Mouse (Mus musculus) lung, embryonic 15.5 days (tissue): ENCODE data around the gene Rftn1. TPM values are rescaled to one million over a fixed set of nuclear protein-coding genes. Genes with fewer than 3 reads are reported as not detected.
A peak's percentile ranks its signal among the peaks of the same experiment; 100 is the strongest.
"Not testable (repeated sequence)": the region's sequence is repeated elsewhere in the genome, so short reads cannot be mapped to it uniquely, and the experiment has no call there.

Experiments
- ATAC-seq: fragments of 200-750 bp; cut with Nextera tagmentation; 2 replicates; pipeline ENCODE4 v1.8.0; 2017; ENCODE audit warnings: moderate number of reproducible peaks, borderline replicate concordance; ENCODE audit not compliant: low FRiP score, low TSS enrichment; ENCODE audit errors: extremely low read depth
- H3K27ac ChIP-seq: fragments of 300-500 bp; sonication (generic); 2 replicates; pipeline ENCODE4 v1.5.1; 2015; ENCODE audit warnings: moderate library complexity, mild to moderate bottlenecking, inconsistent platforms
- H3K27me3 ChIP-seq: fragments of 300-500 bp; sonication (generic); 2 replicates; pipeline ENCODE4 v1.6.1; 2015; ENCODE audit warnings: inconsistent platforms
- H3K36me3 ChIP-seq: fragments of 300-500 bp; sonication (generic); 2 replicates; pipeline ENCODE4 v1.6.1; 2015; ENCODE audit warnings: inconsistent platforms
- H3K4me1 ChIP-seq: fragments of 300-500 bp; sonication (generic); 2 replicates; pipeline ENCODE4 v1.6.1; 2015; ENCODE audit warnings: inconsistent platforms
- H3K4me2 ChIP-seq: fragments of 300-500 bp; sonication (generic); 2 replicates; pipeline ENCODE4 v1.6.1; 2015; ENCODE audit warnings: inconsistent platforms, mild to moderate bottlenecking, moderate library complexity
- H3K4me3 ChIP-seq: fragments of 300-500 bp; sonication (generic); 2 replicates; pipeline ENCODE4 v1.5.1; 2015; ENCODE audit warnings: mild to moderate bottlenecking, inconsistent platforms
- H3K9ac ChIP-seq: fragments of 300-500 bp; sonication (generic); 2 replicates; pipeline ENCODE4 v1.6.1; 2015; ENCODE audit warnings: inconsistent platforms
- H3K9me3 ChIP-seq: fragments of 300-500 bp; sonication (generic); 2 replicates; pipeline ENCODE4 v1.6.1; 2016; ENCODE audit warnings: inconsistent platforms
- WGBS: fragments of 180-500 bp; shearing (Covaris S2); methylation state at CpG from one replicate; pipeline ENCODE4 v1.1.7; 2015; 5-methylcytosine and 5-hydroxymethylcytosine counted together
- polyA plus RNA-seq: library from polyadenylated mRNA; unstranded; fragments of >200 nt; fragmentation: Nextera tagmentation; extraction: Ambion mirVana; gene quantifications from 2 replicates; pipeline ENCODE4 v1.2.1, GENCODE M21; 2015

The Rftn1 gene
- polyA plus RNA-seq, 1 experiment from 2014 or later = 18.4 TPM

GRCm38 (mm10) chr17:50117461-50117860 lies 73.0 kb downstream of the Rftn1 start:
- WGBS = 87% methylated on average over 7 of the region's 7 CpGs
- no peak for ATAC-seq

DNA sequence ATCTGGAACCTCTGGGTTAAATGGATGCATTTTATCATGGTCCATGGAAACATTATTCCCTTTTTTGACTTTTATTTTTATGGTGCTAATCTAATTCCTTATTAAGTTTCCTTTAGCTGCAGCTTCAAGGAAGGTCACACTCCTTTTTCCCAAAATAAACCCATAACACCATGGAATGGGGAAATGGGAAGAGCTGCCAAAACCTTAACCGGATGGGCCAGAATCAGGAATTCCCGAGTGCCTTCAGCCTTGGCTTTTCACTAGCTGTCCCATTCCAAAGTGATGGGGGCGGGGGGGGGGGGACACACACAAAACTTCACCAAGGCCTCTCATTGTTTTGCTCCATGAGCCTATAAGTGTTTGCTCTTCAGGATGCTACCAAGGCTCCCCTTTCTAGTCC lies 73.5 kb downstream of the Rftn1 start:
- no peak for ATAC-seq
- no peak overlapping the region for H3K9ac ChIP-seq
- H3K4me1 ChIP-seq = no peaks in the 10 kb centered on the region
- H3K27me3 ChIP-seq = no peaks in the 10 kb centered on the region
- H3K36me3 ChIP-seq = no peaks in the 10 kb centered on the region
- H3K4me2 ChIP-seq = no peak overlapping the region
- H3K4me3 ChIP-seq = no peak overlapping the region
- no peaks in the 10 kb centered on the region for H3K9me3 ChIP-seq
- no peak overlapping the region for H3K27ac ChIP-seq
- 60% methylated on average over 3 of the region's 3 CpGs for WGBS

More at GRCm38 (mm10) chr17:50117461-50117860, 73.0 kb downstream of the Rftn1 start:
- no peak overlapping the region for H3K4me2 ChIP-seq
- no peaks in the 10 kb centered on the region for H3K4me1 ChIP-seq
- H3K27me3 ChIP-seq = no peaks in the 10 kb centered on the region
- H3K36me3 ChIP-seq = no peaks in the 10 kb centered on the region
- no peak overlapping the region for H3K27ac ChIP-seq
- no peak overlapping the region for H3K4me3 ChIP-seq
- no peaks in the 10 kb centered on the region for H3K9me3 ChIP-seq
- no peak overlapping the region for H3K9ac ChIP-seq

DNA sequence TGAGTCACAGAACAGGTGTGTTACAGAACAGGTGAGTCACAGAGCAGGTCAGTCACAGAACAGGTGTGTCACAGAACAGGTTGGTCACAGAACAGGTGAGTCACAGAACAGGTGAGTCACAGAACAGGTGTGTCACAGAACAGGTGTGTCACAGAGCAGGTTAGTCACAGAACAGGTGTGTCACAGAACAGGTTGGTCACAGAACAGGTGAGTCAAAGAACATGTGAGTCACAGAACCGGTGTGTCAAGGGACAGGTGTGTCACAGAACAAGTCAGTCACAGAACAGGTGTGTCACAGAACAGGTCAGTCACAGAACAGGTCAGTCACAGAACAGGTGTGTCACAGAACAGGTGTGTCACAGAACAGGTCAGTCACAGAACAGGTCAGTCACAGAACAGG lies 74.1 kb downstream of the Rftn1 start:
- H3K9ac ChIP-seq, H3K36me3 ChIP-seq: not testable (repeated sequence)
- WGBS = 89% methylated on average over 1 of the region's 1 CpGs

DNA sequence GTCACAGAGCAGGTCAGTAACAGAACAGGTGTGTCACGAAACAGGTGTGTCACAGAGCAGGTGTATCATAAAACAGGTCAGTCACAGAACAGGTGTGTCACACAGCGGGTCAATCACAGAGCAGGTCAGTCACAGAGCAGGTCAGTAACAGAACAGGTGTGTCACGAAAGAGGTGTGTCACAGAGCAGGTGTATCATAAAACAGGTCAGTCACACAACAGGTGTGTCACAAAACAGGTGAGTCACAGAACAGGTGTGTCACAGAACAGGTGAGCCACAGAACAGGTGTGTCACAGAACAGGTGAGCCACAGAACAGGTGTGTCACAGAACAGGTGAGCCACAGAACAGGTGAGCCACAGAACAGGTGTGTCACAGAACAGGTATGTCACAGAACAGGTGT lies 74.8 kb downstream of the Rftn1 start:
- ATAC-seq, H3K4me2 ChIP-seq, H3K4me3 ChIP-seq, H3K27ac ChIP-seq, H3K9me3 ChIP-seq, H3K4me1 ChIP-seq, H3K27me3 ChIP-seq, H3K9ac ChIP-seq, H3K36me3 ChIP-seq: not testable (repeated sequence)
- WGBS = 91% methylated on average over 3 of the region's 3 CpGs

More for the DNA sequence above, 74.1 kb downstream of the Rftn1 start:
- not testable (repeated sequence) for H3K4me1 ChIP-seq, ATAC-seq, H3K4me3 ChIP-seq, H3K9me3 ChIP-seq, H3K4me2 ChIP-seq, H3K27ac ChIP-seq, H3K27me3 ChIP-seq

DNA sequence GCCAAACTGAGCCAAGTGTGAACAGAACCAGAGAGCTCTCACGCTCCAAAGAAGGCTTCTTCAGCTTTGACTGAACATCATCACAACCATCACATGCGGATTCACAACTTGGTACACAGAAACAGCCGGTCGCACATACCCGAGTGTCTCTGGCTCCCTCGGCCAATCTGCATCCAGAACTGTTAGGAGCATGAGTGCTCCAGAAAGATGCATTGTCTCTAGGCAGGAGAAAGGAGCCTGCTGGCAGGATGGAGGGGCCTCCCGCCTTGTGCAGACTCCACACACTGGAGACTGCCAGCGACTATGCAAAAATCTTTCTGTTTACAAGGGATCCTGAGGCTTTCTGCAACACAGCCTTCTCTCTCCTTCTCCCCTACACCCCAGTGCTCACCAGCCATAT lies 75.8 kb downstream of the Rftn1 start:
- Histone ChIP-seq H3K27me3 (no peaks in the 10 kb centered on the region), H3K9ac (no peak overlapping the region), H3K4me2 (no peak overlapping the region), H3K4me1 (peaks cover 5% of the 10 kb centered on the region; the same call in 1 of the 2 replicates), H3K36me3 (no peaks in the 10 kb centered on the region), H3K9me3 (no peaks in the 10 kb centered on the region), H3K4me3 (no peak overlapping the region), H3K27ac (no peak overlapping the region)
- no peak for ATAC-seq
- WGBS = 83% methylated on average over 8 of the region's 8 CpGs

GRCm38 (mm10) chr17:50110650-50111415 lies 79.6 kb downstream of the Rftn1 start:
- WGBS = 57% methylated on average over 14 of the region's 14 CpGs
- ATAC-seq = no peak; the same call in 1 of the 2 replicates

DNA sequence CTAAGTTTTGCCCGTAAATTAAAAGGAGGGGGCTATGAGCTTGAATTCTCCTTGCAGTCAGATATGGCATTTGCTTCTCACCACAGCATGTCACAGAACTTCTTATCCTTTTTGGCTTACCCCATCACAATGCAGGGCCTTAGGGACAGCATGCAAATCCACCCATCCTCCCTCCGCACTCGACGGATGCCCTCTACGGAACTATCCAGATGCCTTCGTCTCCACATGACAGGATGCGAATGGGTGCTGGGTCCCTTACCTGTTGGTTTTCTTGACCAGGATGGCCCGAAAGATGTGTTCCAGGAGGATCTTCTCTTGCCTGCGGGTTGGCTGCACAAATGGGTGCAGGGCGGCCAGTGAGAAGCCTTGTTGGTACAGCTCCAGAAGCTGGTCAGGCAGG lies 83.7 kb downstream of the Rftn1 start:
- Histone ChIP-seq H3K9ac (no peak overlapping the region), H3K4me3 (no peak overlapping the region), H3K4me2 (no peak overlapping the region), H3K9me3 (no peaks in the 10 kb centered on the region), H3K27me3 (no peaks in the 10 kb centered on the region), H3K27ac (no peak overlapping the region), H3K4me1 (peaks cover 5% of the 10 kb centered on the region; the same call in 1 of the 2 replicates), H3K36me3 (no peaks in the 10 kb centered on the region)
- 90% methylated on average over 10 of the region's 10 CpGs for WGBS
- no peak for ATAC-seq

More at GRCm38 (mm10) chr17:50110650-50111415, 79.6 kb downstream of the Rftn1 start:
- Histone ChIP-seq H3K27ac (no peak overlapping the region), H3K27me3 (no peaks in the 10 kb centered on the region), H3K4me3 (no peak overlapping the region), H3K9me3 (no peaks in the 10 kb centered on the region), H3K4me1 (peaks cover 5% of the 10 kb centered on the region; the same call in 1 of the 2 replicates), H3K36me3 (no peaks in the 10 kb centered on the region), H3K9ac (no peak overlapping the region), H3K4me2 (peak overlapping the region; percentile 2; the same call in 1 of the 2 replicates)

DNA sequence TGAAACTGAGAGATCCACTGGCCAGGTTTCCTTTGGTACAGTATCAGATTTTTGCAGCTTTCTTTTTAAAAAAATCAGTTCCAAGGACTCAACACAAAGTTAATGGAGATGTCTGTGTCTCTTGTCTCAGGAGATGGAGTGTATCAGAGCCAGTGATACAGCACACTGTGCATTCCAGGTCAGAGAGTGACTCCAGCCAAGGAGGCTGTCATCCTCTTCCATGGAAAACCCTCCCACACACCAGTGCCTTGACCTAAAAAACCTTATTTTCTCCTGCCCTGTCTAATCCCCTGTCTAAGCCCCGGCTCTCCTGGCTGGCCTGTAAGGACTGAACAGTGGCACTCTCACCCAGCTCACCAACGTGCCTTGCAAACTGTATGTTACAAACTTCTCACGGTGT lies 86.3 kb downstream of the Rftn1 start:
- WGBS = 81% methylated on average over 3 of the region's 3 CpGs

GRCm38 (mm10) chr17:50101416-50101815 lies 89.1 kb downstream of the Rftn1 start:
- no peak for ATAC-seq
- no peaks in the 10 kb centered on the region for H3K27me3 ChIP-seq
- no peak overlapping the region for H3K9ac ChIP-seq
- H3K36me3 ChIP-seq = no peaks in the 10 kb centered on the region
- H3K4me2 ChIP-seq = no peak overlapping the region
- no peaks in the 10 kb centered on the region for H3K4me1 ChIP-seq
- WGBS = 88% methylated on average over 3 of the region's 3 CpGs
- no peaks in the 10 kb centered on the region for H3K9me3 ChIP-seq
- no peak overlapping the region for H3K27ac ChIP-seq
- no peak overlapping the region for H3K4me3 ChIP-seq

More for the DNA sequence above, 86.3 kb downstream of the Rftn1 start:
- no peak overlapping the region for H3K4me3 ChIP-seq
- H3K4me2 ChIP-seq = no peak overlapping the region
- no peaks in the 10 kb centered on the region for H3K36me3 ChIP-seq
- no peaks in the 10 kb centered on the region for H3K27me3 ChIP-seq
- no peak for ATAC-seq
- H3K9me3 ChIP-seq = no peaks in the 10 kb centered on the region
- H3K9ac ChIP-seq = no peak overlapping the region
- no peaks in the 10 kb centered on the region for H3K4me1 ChIP-seq
- no peak overlapping the region for H3K27ac ChIP-seq

DNA sequence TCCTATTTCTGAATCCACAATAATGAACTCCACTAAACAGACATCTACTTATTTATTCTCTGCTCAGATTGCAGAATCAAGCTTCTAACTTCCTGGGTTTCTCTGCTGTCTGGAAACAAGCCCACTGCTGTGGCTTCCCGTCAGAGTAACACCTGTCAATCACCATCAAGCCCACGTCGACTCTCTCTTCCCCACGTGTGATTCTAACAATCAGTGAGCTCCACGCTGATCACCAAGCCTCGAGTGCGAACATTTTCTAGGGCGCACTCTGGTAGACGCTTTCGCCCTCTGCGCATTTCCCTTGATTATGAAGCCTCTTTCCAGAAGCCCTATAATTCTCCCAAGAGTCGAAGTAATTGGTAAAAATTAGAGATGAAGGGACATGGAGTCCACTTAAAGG lies 90.4 kb downstream of the Rftn1 start:
- WGBS = 63% methylated on average over 12 of the region's 12 CpGs
- Histone ChIP-seq H3K4me2 (no peak overlapping the region), H3K27ac (no peak overlapping the region), H3K36me3 (no peaks in the 10 kb centered on the region), H3K9ac (no peak overlapping the region), H3K4me1 (no peaks in the 10 kb centered on the region), H3K9me3 (no peaks in the 10 kb centered on the region), H3K27me3 (no peaks in the 10 kb centered on the region), H3K4me3 (no peak overlapping the region)
- no peak for ATAC-seq

- H3K4me3 ChIP-seq = no peak overlapping the region
- 56% methylated on average over 8 of the region's 8 CpGs for WGBS
- no peaks in the 10 kb centered on the region for H3K9me3 ChIP-seq
- ATAC-seq = no peak
- H3K4me1 ChIP-seq = no peaks in the 10 kb centered on the region
- no peak overlapping the region for H3K9ac ChIP-seq
- no peak overlapping the region for H3K4me2 ChIP-seq
- H3K27ac ChIP-seq = no peak overlapping the region
- no peaks in the 10 kb centered on the region for H3K27me3 ChIP-seq
- H3K36me3 ChIP-seq = no peaks in the 10 kb centered on the region
Observed at GRCm38 (mm10) chr17:50099378-50099777, 91.1 kb downstream of the Rftn1 start.

DNA sequence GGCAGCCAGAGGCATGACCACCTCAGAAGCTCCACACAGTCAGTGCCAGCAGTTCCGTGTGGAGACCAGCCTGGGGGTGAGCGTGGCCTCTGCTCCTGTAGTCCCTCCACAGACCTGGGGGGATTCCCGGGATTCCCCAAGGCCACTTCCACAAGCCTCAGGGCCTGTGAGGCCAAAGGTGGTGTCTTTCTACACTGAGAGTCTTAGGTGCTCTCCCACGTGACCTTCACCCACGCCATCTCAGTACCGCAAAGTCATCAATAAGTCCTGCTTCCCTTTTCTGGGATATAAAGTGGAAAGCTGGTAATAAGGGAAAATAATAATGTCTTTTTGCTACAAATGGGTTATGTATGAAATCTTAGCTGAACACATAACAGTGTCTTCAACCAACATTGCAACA lies 92.2 kb downstream of the Rftn1 start:
- no peaks in the 10 kb centered on the region for H3K27me3 ChIP-seq
- no peak overlapping the region for H3K9ac ChIP-seq
- H3K4me3 ChIP-seq = no peak overlapping the region
- 83% methylated on average over 6 of the region's 6 CpGs for WGBS
- no peak overlapping the region for H3K4me2 ChIP-seq
- no peaks in the 10 kb centered on the region for H3K4me1 ChIP-seq
- H3K36me3 ChIP-seq = no peaks in the 10 kb centered on the region
- ATAC-seq = no peak
- no peaks in the 10 kb centered on the region for H3K9me3 ChIP-seq
- no peak overlapping the region for H3K27ac ChIP-seq
